Mouse (Mus musculus): ENCODE data around the gene Rbms3. TPM values are rescaled to one million over a fixed set of nuclear protein-coding genes. Genes with fewer than 3 reads are reported as not detected.

Rbms3 gene
- polyA plus RNA-seq, 1 experiment from 2014 or later = 127 TPM

- no peak overlapping the region for H3K4me3 ChIP-seq
- no peaks in the 10 kb centered on the region for H3K27me3 ChIP-seq
- no peak overlapping the region for H3K9ac ChIP-seq
- H3K36me3 ChIP-seq = no peaks in the 10 kb centered on the region
- H3K27ac ChIP-seq (replicated peaks) = peak overlapping the region; percentile 38; the same call in 1 of the 2 replicates
- H3K9me3 ChIP-seq = 0 out of 2 replicates have a peak, but pooled peaks cover 4% of the 10 kb centered on the region
- H3K4me2 ChIP-seq = no peak overlapping the region
- 80% methylated on average over 10 of the region's 10 CpGs for WGBS
- H3K4me1 ChIP-seq (replicated peaks) = peaks cover 26% of the 10 kb centered on the region
- ATAC-seq (ENCODE audit: low read depth) = no peak
Measured at GRCm38 (mm10) chr9:116879600-116880457, 749.9 kb downstream of the Rbms3 start.

- Histone ChIP-seq H3K36me3 (no peaks in the 10 kb centered on the region), H3K4me2 (no peak overlapping the region), H3K4me3 (no peak overlapping the region), H3K9me3 (0 out of 2 replicates have a peak, but pooled peaks cover 4% of the 10 kb centered on the region), H3K27ac (replicated peaks) (no peak overlapping the region), H3K9ac (no peak overlapping the region), H3K27me3 (no peaks in the 10 kb centered on the region), H3K4me1 (replicated peaks) (peaks cover 28% of the 10 kb centered on the region)
- ATAC-seq (ENCODE audit: low read depth) = no peak
- WGBS = 65% methylated on average over 3 of the region's 3 CpGs
Measured at GRCm38 (mm10) chr9:116876786-116877185, 752.9 kb downstream of the Rbms3 start.

- Histone ChIP-seq H3K4me2 (no peak overlapping the region), H3K4me1 (replicated peaks) (peaks cover 20% of the 10 kb centered on the region), H3K27ac (replicated peaks) (no peak overlapping the region), H3K36me3 (no peaks in the 10 kb centered on the region), H3K27me3 (no peaks in the 10 kb centered on the region), H3K9me3 (no peaks in the 10 kb centered on the region), H3K9ac (no peak overlapping the region), H3K4me3 (no peak overlapping the region)
- 68% methylated on average over 2 of the region's 2 CpGs for WGBS
- no peak for ATAC-seq (ENCODE audit: low read depth)
Measured at GRCm38 (mm10) chr9:116873976-116874320, 755.8 kb downstream of the Rbms3 start.

GRCm38 (mm10) chr9:116873033-116873975, 756.4 kb downstream of the Rbms3 start:
- Histone ChIP-seq H3K9ac (no peak overlapping the region), H3K27me3 (no peaks in the 10 kb centered on the region), H3K4me1 (replicated peaks) (peaks cover 20% of the 10 kb centered on the region), H3K4me2 (no peak overlapping the region), H3K9me3 (no peaks in the 10 kb centered on the region), H3K4me3 (no peak overlapping the region), H3K27ac (replicated peaks) (0 out of 2 replicates have a peak overlapping the region, but pooled peaks have one; percentile 28), H3K36me3 (no peaks in the 10 kb centered on the region)
- 80% methylated on average over 30 of the region's 30 CpGs for WGBS
- ATAC-seq (ENCODE audit: low read depth) = no peak

GRCm38 (mm10) chr9:116872346-116872745, 757.4 kb downstream of the Rbms3 start:
- H3K27me3 ChIP-seq = no peaks in the 10 kb centered on the region
- no peaks in the 10 kb centered on the region for H3K36me3 ChIP-seq
- no peak for ATAC-seq (ENCODE audit: low read depth)
- WGBS = 84% methylated on average over 6 of the region's 6 CpGs
- peaks cover 15% of the 10 kb centered on the region for H3K4me1 ChIP-seq (replicated peaks)
- H3K9ac ChIP-seq = no peak overlapping the region
- no peak overlapping the region for H3K4me3 ChIP-seq
- no peaks in the 10 kb centered on the region for H3K9me3 ChIP-seq
- H3K27ac ChIP-seq (replicated peaks) = no peak overlapping the region
- H3K4me2 ChIP-seq = no peak overlapping the region

- Histone ChIP-seq H3K9ac (no peak overlapping the region), H3K4me3 (no peak overlapping the region), H3K4me1 (replicated peaks) (peaks cover 14% of the 10 kb centered on the region), H3K27me3 (no peaks in the 10 kb centered on the region), H3K27ac (replicated peaks) (no peak overlapping the region), H3K9me3 (no peaks in the 10 kb centered on the region), H3K36me3 (no peaks in the 10 kb centered on the region), H3K4me2 (no peak overlapping the region)
- ATAC-seq (ENCODE audit: low read depth) = no peak
- 90% methylated on average over 5 of the region's 5 CpGs for WGBS
Measured at GRCm38 (mm10) chr9:116871576-116871975, 758.1 kb downstream of the Rbms3 start.

- H3K9me3 ChIP-seq = no peaks in the 10 kb centered on the region
- WGBS = 93% methylated on average over 7 of the region's 7 CpGs
Measured at GRCm38 (mm10) chr9:116866060-116866459, 763.7 kb downstream of the Rbms3 start.

GRCm38 (mm10) chr9:116863626-116864025, 766.1 kb downstream of the Rbms3 start:
- no peak for ATAC-seq (ENCODE audit: low read depth)
- peaks cover 15% of the 10 kb centered on the region for H3K4me1 ChIP-seq (replicated peaks)
- H3K36me3 ChIP-seq = no peaks in the 10 kb centered on the region
- no peak overlapping the region for H3K4me2 ChIP-seq
- peak overlapping the region; percentile 13; the same call in 1 of the 2 replicates for H3K27ac ChIP-seq (replicated peaks)
- H3K4me3 ChIP-seq = no peak overlapping the region
- 29% methylated on average over 4 of the region's 4 CpGs for WGBS
- no peak overlapping the region for H3K9ac ChIP-seq
- H3K27me3 ChIP-seq = no peaks in the 10 kb centered on the region
- H3K9me3 ChIP-seq = no peaks in the 10 kb centered on the region

More at GRCm38 (mm10) chr9:116866060-116866459, 763.7 kb downstream of the Rbms3 start:
- Histone ChIP-seq H3K27me3 (no peaks in the 10 kb centered on the region), H3K27ac (replicated peaks) (no peak overlapping the region), H3K4me2 (no peak overlapping the region), H3K36me3 (no peaks in the 10 kb centered on the region), H3K9ac (no peak overlapping the region), H3K4me3 (no peak overlapping the region), H3K4me1 (replicated peaks) (peaks cover 15% of the 10 kb centered on the region)
- no peak for ATAC-seq (ENCODE audit: low read depth)

GRCm38 (mm10) chr9:116862341-116862740, 767.4 kb downstream of the Rbms3 start:
- H3K9ac ChIP-seq = no peak overlapping the region
- H3K4me2 ChIP-seq = no peak overlapping the region
- H3K27ac ChIP-seq (replicated peaks) = no peak overlapping the region
- WGBS = 92% methylated on average over 3 of the region's 3 CpGs
- H3K9me3 ChIP-seq = no peaks in the 10 kb centered on the region
- H3K4me1 ChIP-seq (replicated peaks) = peaks cover 15% of the 10 kb centered on the region
- no peak for ATAC-seq (ENCODE audit: low read depth)
- H3K27me3 ChIP-seq = no peaks in the 10 kb centered on the region
- no peak overlapping the region for H3K4me3 ChIP-seq
- no peaks in the 10 kb centered on the region for H3K36me3 ChIP-seq

- 92% methylated on average over 6 of the region's 6 CpGs for WGBS
- no peak for ATAC-seq (ENCODE audit: low read depth)
- H3K27me3 ChIP-seq = no peaks in the 10 kb centered on the region
Measured at GRCm38 (mm10) chr9:116857861-116858595, 771.7 kb downstream of the Rbms3 start.

GRCm38 (mm10) chr9:116857151-116857550, 772.6 kb downstream of the Rbms3 start:
- H3K36me3 ChIP-seq = no peaks in the 10 kb centered on the region
- no peak overlapping the region for H3K9ac ChIP-seq
- WGBS = 83% methylated on average over 3 of the region's 3 CpGs
- H3K27me3 ChIP-seq = no peaks in the 10 kb centered on the region
- peaks cover 6% of the 10 kb centered on the region; the same call in 1 of the 2 replicates for H3K4me1 ChIP-seq (replicated peaks)
- H3K4me3 ChIP-seq = no peak overlapping the region
- H3K9me3 ChIP-seq = no peaks in the 10 kb centered on the region
- H3K4me2 ChIP-seq = no peak overlapping the region
- no peak overlapping the region for H3K27ac ChIP-seq (replicated peaks)
- no peak for ATAC-seq (ENCODE audit: low read depth)

More at GRCm38 (mm10) chr9:116857861-116858595, 771.7 kb downstream of the Rbms3 start:
- Histone ChIP-seq H3K9me3 (no peaks in the 10 kb centered on the region), H3K4me2 (no peak overlapping the region), H3K4me1 (replicated peaks) (peaks cover 7% of the 10 kb centered on the region; the same call in 1 of the 2 replicates), H3K27ac (replicated peaks) (no peak overlapping the region), H3K9ac (no peak overlapping the region), H3K4me3 (no peak overlapping the region), H3K36me3 (no peaks in the 10 kb centered on the region)
